Mouse (Mus musculus): ENCODE results near the gene Tspan2. TPM values are rescaled to one million over a fixed set of nuclear protein-coding genes. Genes with fewer than 3 reads are reported as not detected.

Tspan2 gene
- polyA plus RNA-seq (2012; rRNA removed), result 6.4 and 8.1 TPM in 2 replicates

- TF ChIP-seq POLR2A (IDR thresholded peaks at IDR 0.05; ENCODE audit: borderline replicate concordance, extremely low read depth, insufficient read depth, insufficient read length, poor library complexity, severe bottlenecking) (0 out of 2 replicates have a peak, but pooled peaks have one; percentile 37), CTCF (IDR thresholded peaks at IDR 0.05; ENCODE audit: borderline replicate concordance, extremely low read depth, insufficient read depth, insufficient read length) (no peak)
- peak; percentile 55 for DNase-seq (ENCODE audit: low read depth)
Observed at GRCm38 (mm10) chr3:102734313-102735030, at the start of gene Tspan2. Gene Tspan2, plus strand, starts transcription at chr3:102734529.

DNA sequence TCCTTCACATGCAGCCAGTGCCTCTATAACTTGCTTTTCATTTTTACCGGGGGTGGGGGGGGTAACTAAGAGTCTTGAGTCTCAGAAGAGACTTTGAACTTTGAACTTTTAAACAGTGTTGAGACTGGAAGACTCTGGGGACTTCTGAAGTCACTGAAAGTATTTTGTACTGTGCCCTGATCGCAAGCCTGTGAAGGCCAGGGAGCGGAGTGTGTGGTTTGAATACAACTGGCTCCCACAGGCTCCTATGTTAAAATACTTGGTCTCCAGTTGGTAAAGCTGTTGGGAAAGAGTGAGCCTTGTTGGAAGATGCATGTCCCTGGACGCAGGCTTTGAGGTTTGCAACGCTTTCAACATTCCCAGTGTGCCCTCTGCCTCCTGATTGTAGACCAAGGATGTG lies 47.5 kb upstream of the Tspan2 start:
- TF ChIP-seq CTCF (IDR thresholded peaks at IDR 0.05; ENCODE audit: borderline replicate concordance, extremely low read depth, insufficient read depth, insufficient read length), result no peak
- TF ChIP-seq POLR2A (IDR thresholded peaks at IDR 0.05; ENCODE audit: borderline replicate concordance, extremely low read depth, insufficient read depth, insufficient read length, poor library complexity, severe bottlenecking), result no peak
- no peak for DNase-seq (ENCODE audit: low read depth)

DNA sequence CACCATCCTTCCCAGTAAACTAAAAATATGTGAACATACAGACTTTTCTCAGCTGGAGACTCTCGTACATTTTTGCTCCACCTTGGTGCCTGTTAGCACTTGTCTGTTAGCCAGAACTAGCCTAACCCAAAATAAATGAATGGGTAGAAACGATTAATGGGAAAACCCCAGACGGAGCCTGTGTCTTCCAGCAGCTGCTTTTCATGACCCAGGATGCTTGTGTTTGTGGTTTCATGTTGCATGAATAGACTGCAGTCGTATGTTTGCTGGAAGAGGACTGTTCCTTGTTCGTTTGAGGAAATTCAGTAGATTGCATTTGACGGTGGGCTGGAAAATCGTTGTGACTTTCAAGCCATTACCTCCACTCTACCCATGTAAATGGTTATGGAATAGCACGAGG lies 46.5 kb upstream of the Tspan2 start:
- no peak for TF ChIP-seq CTCF (IDR thresholded peaks at IDR 0.05; ENCODE audit: borderline replicate concordance, extremely low read depth, insufficient read depth, insufficient read length)
- TF ChIP-seq POLR2A (IDR thresholded peaks at IDR 0.05; ENCODE audit: borderline replicate concordance, extremely low read depth, insufficient read depth, insufficient read length, poor library complexity, severe bottlenecking), result no peak
- no peak for DNase-seq (ENCODE audit: low read depth)

GRCm38 (mm10) chr3:102691802-102692484 lies 42.4 kb upstream of the Tspan2 start:
- TF ChIP-seq CTCF (IDR thresholded peaks at IDR 0.05; ENCODE audit: borderline replicate concordance, extremely low read depth, insufficient read depth, insufficient read length) (peak; percentile 94), POLR2A (IDR thresholded peaks at IDR 0.05; ENCODE audit: borderline replicate concordance, extremely low read depth, insufficient read depth, insufficient read length, poor library complexity, severe bottlenecking) (no peak)
- peak; percentile 89 for DNase-seq (ENCODE audit: low read depth)

DNA sequence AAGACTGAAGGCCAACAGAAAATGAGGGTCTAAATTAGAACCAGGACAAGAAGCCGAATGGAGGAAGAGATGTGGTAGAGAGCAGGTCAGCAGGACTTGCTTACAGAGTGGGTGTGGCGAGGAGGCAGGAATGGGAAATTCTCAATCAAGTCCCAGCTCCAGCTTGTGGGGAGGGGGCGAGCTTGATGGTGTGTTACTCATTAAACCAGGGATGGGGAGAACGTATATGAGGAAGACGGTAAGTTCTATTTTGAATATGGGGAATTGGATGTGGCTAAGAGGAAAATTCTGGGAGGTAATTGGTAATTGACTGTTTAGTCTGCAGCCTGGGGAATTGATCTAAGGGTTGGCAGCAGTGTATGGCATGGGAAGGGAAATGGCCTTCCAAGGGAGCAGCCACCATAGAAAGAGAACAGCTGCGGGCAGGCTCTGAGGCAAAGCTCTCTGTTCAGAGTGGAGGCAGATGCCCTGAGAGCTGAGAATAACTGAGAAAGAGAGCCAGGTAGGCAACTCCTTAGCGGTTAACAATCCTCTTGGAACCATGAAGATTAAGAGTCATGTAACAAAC lies 41.5 kb upstream of the Tspan2 start:
- DNase-seq (ENCODE audit: low read depth), result no peak

DNA sequence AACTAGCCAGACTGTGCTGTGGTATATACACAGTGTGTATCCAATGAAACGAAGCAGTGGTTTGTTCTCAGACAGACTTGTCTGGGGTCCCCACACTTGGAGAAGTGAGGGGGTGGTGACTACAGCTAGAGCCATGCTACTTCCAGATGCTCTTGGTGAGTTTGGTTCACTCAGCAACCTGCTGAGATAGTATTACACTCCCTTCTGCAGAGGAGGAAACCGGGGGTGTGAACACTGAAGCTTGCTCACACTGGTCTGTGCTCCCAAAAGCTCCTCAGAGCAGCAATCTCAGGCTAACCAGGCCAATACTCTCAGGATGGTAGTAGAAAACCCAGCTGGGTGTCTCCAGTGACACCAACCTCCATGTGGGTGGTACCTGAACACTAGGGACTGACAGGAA lies 36.2 kb upstream of the Tspan2 start:
- DNase-seq (ENCODE audit: low read depth), result no peak

More for the DNA sequence above, 41.5 kb upstream of the Tspan2 start:
- TF ChIP-seq CTCF (IDR thresholded peaks at IDR 0.05; ENCODE audit: borderline replicate concordance, extremely low read depth, insufficient read depth, insufficient read length), result no peak
- no peak for TF ChIP-seq POLR2A (IDR thresholded peaks at IDR 0.05; ENCODE audit: borderline replicate concordance, extremely low read depth, insufficient read depth, insufficient read length, poor library complexity, severe bottlenecking)

GRCm38 (mm10) chr3:102701303-102701702 lies 33.0 kb upstream of the Tspan2 start:
- TF ChIP-seq POLR2A (IDR thresholded peaks at IDR 0.05; ENCODE audit: borderline replicate concordance, extremely low read depth, insufficient read depth, insufficient read length, poor library complexity, severe bottlenecking) (no peak), CTCF (IDR thresholded peaks at IDR 0.05; ENCODE audit: borderline replicate concordance, extremely low read depth, insufficient read depth, insufficient read length) (no peak)
- no peak for DNase-seq (ENCODE audit: low read depth)

More for the DNA sequence above, 36.2 kb upstream of the Tspan2 start:
- no peak for TF ChIP-seq POLR2A (IDR thresholded peaks at IDR 0.05; ENCODE audit: borderline replicate concordance, extremely low read depth, insufficient read depth, insufficient read length, poor library complexity, severe bottlenecking)
- TF ChIP-seq CTCF (IDR thresholded peaks at IDR 0.05; ENCODE audit: borderline replicate concordance, extremely low read depth, insufficient read depth, insufficient read length), result no peak

DNA sequence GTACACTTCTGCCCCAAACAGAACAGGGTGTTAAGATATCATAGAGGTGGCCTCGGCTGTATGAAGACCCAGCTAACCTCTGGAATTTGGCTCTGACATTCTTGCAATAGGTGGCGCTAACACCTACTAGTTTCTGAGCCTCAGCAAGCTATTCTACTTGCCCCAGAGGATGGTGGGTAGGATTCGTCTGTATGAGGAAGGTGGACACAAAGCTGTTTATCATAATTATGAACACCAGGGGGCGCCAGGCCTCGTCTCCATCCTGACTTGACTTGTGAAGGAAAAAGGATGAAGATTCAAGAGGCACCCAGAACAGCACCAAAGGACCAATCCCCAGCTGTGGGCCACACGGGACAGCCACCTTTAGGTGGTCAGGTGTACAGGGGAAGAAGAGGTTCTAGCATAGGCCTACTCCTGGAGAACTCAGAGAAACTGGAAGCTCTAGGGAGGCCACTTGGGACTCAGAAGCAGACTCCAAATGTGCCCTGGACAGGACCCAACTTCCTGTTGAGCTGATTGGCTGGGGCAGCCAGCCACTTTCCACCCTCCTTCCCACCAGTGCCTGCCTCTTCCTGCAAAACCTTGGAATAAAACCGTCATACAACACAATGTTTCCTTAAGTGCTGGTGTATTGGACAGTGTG lies 32.3 kb upstream of the Tspan2 start:
- DNase-seq (ENCODE audit: low read depth), result peak; percentile 47
- TF ChIP-seq CTCF (IDR thresholded peaks at IDR 0.05; ENCODE audit: borderline replicate concordance, extremely low read depth, insufficient read depth, insufficient read length), result peak; percentile 52; the same call in 1 of the 2 replicates
- TF ChIP-seq POLR2A (IDR thresholded peaks at IDR 0.05; ENCODE audit: borderline replicate concordance, extremely low read depth, insufficient read depth, insufficient read length, poor library complexity, severe bottlenecking), result no peak

GRCm38 (mm10) chr3:102704001-102704401 lies 30.3 kb upstream of the Tspan2 start:
- no peak for TF ChIP-seq POLR2A (IDR thresholded peaks at IDR 0.05; ENCODE audit: borderline replicate concordance, extremely low read depth, insufficient read depth, insufficient read length, poor library complexity, severe bottlenecking)
- TF ChIP-seq CTCF (IDR thresholded peaks at IDR 0.05; ENCODE audit: borderline replicate concordance, extremely low read depth, insufficient read depth, insufficient read length), result no peak
- peak; percentile 63 for DNase-seq (ENCODE audit: low read depth)

DNA sequence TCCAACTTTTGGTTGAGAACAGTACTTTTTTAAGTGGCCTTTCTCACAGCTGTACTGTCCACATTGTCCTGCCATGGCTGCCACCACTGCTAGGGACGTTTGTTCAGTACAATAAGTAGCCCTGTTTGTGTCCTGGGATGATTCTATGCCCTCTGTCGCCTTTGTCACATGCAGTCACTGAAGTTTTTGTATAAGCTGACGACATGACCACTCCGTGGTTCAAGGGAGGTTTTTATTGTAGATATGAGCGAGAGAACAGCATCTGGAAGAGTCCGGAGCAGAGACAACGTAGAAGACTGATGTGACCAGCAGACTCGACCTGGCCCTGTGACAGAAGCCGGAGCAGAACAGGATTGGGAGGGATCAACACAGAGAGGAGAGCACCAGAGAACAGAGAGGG lies 25.7 kb upstream of the Tspan2 start:
- no peak for DNase-seq (ENCODE audit: low read depth)
- TF ChIP-seq CTCF (IDR thresholded peaks at IDR 0.05; ENCODE audit: borderline replicate concordance, extremely low read depth, insufficient read depth, insufficient read length), result no peak
- no peak for TF ChIP-seq POLR2A (IDR thresholded peaks at IDR 0.05; ENCODE audit: borderline replicate concordance, extremely low read depth, insufficient read depth, insufficient read length, poor library complexity, severe bottlenecking)

- peak; percentile 90 for DNase-seq (ENCODE audit: low read depth)
- TF ChIP-seq CTCF (IDR thresholded peaks at IDR 0.05; ENCODE audit: borderline replicate concordance, extremely low read depth, insufficient read depth, insufficient read length) (peak; percentile 90), POLR2A (IDR thresholded peaks at IDR 0.05; ENCODE audit: borderline replicate concordance, extremely low read depth, insufficient read depth, insufficient read length, poor library complexity, severe bottlenecking) (no peak)
Observed at GRCm38 (mm10) chr3:102715066-102715584, 19.2 kb upstream of the Tspan2 start.

Measured in brain, embryonic 14.5 days (tissue).